Mouse (Mus musculus) thymus, postnatal 25 days (tissue): ENCODE data around the gene Zfp786.
"Not testable (repeated sequence)": the region's sequence is repeated elsewhere in the genome, so short reads cannot be mapped to it uniquely, and the experiment has no call there.

Experiments used
- DNase-seq: peaks from one replicate; pipeline ENCODE4 v3.0.0; 2022

Zfp786 gene

DNA sequence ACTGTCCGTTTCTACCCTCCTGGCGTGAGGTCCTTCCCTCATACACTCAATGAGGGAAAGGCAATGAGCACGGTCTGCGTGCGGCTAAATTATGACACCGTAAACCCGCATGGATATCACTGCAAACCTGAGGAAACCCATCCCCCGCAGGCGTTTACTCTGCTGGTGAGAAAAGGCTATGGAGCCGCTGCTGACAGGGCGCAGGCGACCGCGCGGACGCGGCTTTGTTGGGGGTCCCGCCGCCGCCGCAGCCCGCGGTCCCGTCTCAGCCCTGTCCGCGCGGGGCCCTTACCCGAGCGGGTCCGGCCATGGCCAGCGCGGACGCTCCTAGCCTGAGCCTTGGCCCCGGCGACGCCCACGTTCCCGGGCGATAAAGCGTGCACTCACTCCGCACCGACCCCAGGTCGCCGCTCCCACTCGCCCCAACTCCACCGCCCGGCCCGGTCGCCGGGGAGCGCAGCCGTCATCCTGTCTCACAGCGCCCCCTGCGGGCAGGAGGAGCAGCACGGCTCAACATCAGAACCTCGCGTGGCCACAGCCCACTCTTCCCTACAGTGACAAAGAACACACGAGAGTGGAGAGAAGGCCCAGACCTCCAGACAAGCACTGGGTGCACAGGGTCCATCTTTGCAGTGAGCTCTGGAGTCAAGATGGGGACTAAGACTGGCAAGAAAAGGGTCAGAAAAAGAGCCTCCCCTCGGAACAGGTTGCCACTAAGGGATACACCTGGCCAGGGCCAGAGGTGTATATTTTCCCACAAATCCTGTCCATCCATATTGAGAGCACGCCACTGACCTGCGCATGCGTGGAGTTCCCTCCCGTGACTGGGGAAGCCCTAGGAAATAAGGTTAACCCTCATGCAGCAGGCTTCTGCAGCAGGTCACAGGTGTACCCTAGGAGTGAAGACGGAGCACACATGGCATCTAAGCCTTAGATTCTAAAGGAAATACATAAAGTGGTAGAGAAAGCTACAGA lies at the start of gene Zfp786:
TSS of gene Zfp786 (minus strand) at position 764 of the 975 bp plus-strand sequence.
- DNase-seq = peak; percentile 94

- DNase-seq = no peak
These were observed 49.5 kb upstream of the Zfp786 start for GRCm38 (mm10) chr6:47880166-47880565.

DNA sequence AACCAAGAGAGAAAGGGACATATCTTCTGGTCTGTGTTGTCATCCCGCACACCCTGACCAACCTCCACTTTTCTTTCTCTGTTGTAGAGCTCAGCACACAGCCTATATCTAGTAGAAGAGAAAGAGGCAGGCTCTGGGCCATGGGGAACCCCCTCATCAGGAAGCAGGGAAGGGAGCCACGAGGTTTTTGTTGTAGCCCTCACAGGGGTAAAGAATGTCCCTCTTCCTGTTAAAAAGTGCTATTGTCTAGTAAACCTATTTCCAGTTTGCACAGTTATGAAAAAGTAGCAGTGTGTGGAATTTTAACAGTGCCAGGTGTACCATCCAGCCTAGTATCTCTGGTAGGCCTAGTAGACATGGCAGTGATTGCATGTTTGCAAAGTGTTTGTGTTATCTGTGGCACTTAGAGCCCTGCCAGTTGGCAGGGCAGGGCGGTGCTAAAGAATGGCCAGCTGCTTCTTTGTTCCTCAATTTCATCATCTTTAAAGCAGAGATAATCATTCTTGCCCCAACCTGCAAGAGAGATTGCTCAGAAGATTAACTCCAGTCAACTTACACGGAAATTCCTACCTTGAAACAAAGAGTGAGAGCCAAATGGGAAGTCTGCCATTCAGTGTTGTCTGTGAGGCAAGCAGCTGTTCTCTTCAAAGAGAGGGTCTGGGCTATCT lies 48.5 kb upstream of the Zfp786 start:
- DNase-seq = no peak

GRCm38 (mm10) chr6:47878593-47878992 lies 47.9 kb upstream of the Zfp786 start:
- DNase-seq = peak; percentile 3

GRCm38 (mm10) chr6:47878133-47878514 lies 47.5 kb upstream of the Zfp786 start:
- DNase-seq = peak; percentile 38

- DNase-seq = peak; percentile 83
These were observed 46.9 kb upstream of the Zfp786 start for GRCm38 (mm10) chr6:47877461-47878132.

DNA sequence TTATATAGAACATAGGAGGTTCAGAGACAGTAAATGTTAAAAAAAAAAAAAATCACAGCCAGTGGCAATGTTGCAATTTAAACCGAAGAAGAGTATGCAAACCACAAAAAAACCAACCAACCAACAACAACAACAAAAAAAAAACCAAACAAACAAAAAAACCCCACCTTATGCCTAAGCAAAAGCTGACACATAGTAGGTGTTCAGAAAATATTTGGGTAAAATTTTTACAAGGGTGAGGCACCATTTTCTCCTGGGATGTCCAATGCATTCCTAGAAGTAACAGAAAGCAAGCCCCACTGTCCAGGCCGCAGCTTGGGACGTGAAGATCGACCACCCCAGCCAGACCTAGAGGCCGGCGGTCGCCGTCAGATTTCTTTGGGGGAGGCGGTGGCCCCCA lies 46.4 kb upstream of the Zfp786 start, which contains the start of gene Zfp282:
TSS of gene Zfp282 (plus strand) at position 147 of the 400 bp plus-strand sequence.
- DNase-seq = no peak

DNA sequence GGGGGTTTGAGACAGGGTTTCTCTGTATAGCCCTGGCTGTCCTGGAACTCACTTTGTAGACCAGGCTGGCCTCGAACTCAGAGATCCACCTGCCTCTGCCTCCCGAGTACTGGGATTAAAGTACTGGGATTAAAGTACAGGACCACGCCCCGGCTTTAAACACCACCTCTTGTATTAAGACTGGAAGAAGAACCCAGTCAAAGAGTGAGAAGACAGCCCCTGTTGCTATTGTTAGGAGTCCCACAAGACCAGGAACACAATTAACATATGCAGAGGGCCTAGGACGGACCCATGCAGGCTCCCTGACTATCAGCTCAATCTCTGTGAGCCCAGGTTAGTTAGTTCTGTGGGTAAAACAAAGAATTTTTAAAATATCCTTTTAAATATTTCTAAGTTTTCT lies 41.6 kb upstream of the Zfp786 start:
- DNase-seq = no peak

DNA sequence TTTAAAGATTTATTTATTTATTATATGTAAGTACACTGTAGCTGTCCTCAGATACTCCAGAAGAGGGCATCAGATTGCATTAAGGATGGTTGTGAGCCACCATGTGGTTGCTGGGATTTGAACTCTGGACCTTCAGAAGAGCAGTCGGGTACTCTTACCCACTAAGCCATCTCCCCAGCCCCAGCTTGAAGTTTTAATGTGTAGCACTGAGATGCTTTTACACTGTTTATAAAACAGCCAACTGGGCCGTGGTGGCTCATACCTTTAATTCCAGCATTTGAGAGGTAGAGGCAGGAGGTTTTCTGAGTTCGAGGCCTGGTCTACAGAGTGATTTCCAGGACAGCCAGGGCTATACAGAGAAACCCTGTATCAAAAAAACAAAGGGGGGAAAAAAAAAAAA lies 27.1 kb upstream of the Zfp786 start:
- DNase-seq = not testable (repeated sequence)

DNA sequence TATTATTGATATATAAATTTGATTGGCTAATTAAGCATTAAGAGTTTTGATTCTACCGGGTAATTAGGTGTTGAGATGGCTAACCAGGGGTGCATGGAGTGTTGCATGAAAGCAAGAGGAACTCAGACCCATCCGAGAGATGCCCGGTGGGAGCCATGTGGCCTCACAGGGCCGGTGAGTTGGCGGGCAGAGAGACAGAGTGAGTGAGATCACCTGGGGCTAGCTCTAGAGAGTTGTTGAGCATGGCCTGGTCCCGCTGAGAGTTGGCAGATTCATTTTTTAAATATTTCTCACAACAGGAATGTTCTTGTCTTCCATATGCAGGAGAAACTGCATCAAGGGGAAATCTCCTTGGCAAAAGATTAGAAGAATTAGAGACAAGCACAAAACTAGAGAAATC lies 26.6 kb upstream of the Zfp786 start:
- no peak for DNase-seq

DNA sequence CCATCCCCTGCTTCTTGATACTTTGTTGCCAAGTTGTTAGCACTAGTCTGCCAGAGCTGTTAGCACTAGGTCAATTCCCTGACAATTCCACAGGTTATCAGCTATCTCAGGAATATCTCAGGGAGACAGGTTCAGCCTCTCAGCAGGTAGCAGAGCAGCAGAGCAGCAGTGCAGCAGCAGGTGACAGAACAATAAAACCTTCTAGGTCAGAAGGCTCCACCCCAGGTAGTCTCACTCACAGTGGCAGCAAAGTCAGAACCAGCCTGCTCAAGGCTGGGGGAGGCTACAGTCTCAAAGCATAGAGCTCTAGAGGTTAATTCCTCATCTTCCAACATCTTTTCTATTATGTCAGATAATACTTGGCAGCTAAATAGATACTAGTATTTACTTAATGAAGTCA lies 15.1 kb upstream of the Zfp786 start:
- DNase-seq = no peak

DNA sequence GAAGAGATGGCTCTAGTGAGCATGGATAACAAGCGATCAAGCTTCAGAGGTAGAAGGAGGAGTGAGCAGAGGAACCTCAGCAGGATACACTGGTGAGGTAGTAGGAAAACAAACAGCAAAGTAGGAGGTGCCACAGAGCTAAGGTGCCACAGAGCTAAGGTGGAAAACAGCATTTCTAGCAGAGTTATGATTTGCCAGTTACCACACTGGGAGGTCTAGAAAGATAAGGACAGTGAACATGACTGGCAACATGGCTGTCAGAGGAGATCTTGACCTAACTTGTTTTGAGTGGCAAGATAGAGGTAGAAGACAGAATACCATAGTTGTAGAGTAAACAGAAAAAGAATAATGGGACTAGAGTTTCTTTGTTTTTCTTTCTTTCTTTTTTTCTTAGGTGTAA lies 11.7 kb upstream of the Zfp786 start:
- no peak for DNase-seq

GRCm38 (mm10) chr6:47841831-47842230 lies 11.2 kb upstream of the Zfp786 start:
- DNase-seq = no peak

DNA sequence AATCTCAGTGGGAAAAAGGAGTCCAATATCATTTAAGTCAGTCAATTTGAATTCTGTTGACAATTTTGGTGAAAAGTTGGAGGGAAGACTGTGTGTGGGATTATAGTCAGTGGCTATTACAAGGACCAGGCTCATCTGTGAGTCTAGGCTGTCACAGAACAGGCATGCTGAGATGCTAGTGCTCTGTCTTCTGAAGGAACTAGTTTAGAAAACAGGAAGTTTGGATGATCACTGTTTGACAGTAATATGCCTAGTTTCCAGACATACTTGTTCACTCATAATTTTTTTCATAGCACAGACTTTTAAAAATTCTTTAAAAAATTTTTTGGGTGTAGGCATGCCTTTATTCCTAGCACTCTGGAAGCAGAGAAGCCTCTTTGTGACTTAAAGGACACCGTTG lies 10.4 kb upstream of the Zfp786 start:
- DNase-seq = no peak

DNA sequence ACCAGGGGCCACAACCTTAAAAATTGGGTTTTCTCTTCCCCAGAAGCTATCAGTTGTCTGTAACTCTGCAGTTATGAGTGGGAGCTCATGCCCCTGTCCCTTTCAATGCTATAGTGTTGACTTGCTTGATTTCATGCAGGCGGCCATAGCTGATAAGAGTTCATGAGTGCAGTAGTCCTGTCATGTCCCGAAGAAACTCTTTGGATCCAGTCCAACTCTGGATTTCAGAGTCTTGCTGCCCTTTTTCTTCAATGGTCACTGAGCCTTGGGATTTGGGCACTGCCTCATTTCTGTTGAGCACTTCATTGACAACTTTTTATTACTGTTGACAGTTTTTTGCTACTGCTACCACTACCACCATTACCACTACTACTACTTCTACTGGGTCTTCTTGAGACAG lies 7.0 kb upstream of the Zfp786 start:
- DNase-seq = no peak

GRCm38 (mm10) chr6:47835984-47836521 lies 5.4 kb upstream of the Zfp786 start:
- DNase-seq = peak; percentile 63

DNA sequence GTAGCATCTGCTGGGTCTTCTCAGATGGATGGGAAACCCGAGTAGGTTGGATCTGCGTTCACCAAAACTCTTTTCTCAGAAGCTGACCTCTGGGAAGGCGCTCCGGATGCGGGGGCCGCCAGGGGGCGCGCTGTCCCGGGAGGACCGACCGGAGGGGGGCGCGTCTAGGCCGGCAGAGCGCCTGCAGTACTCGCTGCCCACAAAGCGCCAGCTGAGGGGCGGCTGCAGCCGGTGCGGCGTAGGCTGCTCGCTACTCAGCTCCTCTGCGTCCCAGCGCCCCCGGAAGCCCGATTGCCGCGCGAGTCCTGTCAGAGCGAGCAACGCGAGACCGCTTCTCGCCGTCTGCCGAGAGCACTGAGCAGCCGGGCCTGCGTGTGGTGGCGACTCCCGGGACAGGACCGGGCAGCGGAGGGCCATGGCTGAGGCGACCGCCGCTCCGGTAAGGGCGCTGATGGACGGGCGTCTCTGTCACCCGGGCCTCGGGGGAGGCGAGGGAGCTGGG lies 4.9 kb upstream of the Zfp786 start, which contains the start of gene Zfp398:
TSS of gene Zfp398 (plus strand) at position 180 of the 502 bp plus-strand sequence.
- peak; percentile 97 for DNase-seq

- DNase-seq = no peak
These were observed 1.6 kb upstream of the Zfp786 start for GRCm38 (mm10) chr6:47832220-47832619.

DNA sequence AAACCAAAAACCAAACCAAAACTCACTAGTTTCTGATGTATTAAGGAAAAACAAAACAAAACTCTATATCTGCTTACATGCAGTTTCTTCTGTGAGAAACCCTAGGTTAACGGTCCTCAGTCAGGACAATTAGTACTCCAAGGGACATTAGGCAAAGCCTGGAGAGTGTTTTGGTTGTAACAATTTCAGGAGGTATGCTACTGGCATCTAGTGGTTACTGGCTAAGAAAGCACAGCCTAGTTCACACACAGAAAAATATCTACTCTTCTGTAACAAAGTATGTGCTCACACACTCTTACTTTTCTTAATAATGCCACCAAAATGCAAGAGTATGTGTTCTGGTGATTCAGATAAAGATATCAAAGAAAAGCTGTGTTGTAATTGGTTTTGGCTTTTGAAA lies 1.7 kb downstream of the Zfp786 start:
- no peak for DNase-seq

DNA sequence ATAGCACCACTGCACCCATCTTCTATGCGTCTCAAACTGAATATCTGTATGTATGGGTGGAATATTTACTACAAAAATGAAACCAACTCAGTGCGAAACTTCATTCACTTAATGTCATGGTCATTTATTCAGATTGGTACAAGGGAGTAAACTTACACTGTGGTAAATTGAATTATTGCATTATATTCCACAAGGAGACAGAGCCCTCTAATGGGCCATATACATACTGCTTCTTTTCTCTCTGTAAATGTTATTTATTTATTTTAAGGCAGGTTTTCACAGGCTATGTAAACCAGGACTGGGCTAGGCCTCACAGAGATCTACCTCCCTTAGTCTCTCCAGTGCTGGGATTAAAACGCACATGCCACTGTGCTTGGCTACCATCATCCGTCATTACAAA lies 3.2 kb downstream of the Zfp786 start:
- no peak for DNase-seq

DNA sequence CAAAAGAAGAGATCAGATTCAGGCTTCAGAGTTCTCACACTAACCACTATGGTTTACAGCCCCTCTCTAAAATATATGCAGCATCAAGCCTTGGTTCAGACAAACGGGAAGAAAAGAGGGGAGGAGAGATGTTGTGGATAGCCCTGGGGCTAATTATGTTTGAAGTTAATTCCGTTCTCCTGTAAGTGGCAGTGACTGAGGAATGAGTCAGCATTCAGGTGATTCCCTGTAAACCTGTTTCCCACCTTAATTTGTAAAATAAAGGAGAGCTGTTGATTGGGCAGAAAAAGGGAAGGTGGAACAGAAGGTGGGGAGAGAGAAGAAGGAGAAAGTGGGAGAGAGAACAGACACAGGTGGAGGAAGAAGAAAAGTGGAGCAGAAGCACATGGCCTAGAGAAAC lies 6.4 kb downstream of the Zfp786 start:
- no peak for DNase-seq

DNA sequence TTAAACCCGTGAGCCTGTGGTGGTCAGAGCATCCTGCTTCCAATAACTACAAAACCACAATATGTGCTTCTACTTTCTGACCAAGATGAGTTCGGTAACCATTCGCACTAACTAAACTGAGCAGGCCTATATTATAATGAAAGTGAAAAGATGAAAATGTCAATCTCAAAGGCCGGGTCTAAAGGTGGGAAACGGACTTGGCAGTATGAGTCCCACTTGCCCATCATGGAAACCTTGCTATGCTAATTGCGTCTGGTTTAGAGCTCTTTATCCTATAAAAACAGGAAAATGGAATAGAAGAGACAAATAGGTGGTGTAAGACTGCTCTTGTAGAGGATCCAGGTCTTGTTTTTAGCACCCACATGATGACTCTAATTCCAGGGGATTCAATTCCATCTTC lies 8.9 kb downstream of the Zfp786 start:
- DNase-seq = no peak

DNA sequence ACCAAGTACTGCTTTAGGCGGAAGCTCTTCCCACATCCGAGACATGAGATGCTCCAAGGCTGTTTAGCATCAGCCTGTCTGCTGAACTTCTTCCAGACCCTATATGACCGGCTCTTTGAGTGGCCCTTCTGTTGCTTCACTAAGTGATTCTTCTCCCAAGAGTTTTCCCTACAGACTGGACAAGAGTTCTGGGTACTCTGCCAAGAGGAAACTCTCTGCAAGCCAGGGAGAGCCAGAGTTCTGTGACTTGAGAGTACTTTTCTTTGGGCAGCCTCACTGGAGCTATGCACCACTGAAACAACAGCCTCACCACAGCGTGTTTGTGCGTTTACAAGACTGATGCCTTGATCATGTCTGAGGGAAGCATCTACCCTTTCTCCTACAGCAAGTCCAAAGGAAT lies 9.4 kb downstream of the Zfp786 start:
- no peak for DNase-seq
